Mouse (Mus musculus) spleen, adult 2 months (tissue): ENCODE results near the gene Acot12. TPM values are rescaled to one million over a fixed set of nuclear protein-coding genes. Genes with fewer than 3 reads are reported as not detected.

Experiments used
- DNase-seq, 2 experiments: peaks; one replicate each; pipeline versions ENCODE4 v3.0.0 to v3.0.0-alpha.2; 2012 to 2021; ENCODE audit warnings: low spot score in 2 of 2, low read depth in 1 of 2
- H3K27ac ChIP-seq: fragments of 200-500 bp; 2 replicates; pipeline ENCODE4 v1.5.1; 2012; ENCODE audit warnings: low read length, inconsistent platforms; ENCODE audit not compliant: insufficient read depth
- H3K27me3 ChIP-seq: fragments of 200-500 bp; 2 replicates; pipeline ENCODE4 v1.6.1; 2012; ENCODE audit warnings: mild to moderate bottlenecking, moderate library complexity, low read length, inconsistent platforms; ENCODE audit not compliant: control insufficient read depth, insufficient read depth
- H3K36me3 ChIP-seq: fragments of 200-500 bp; 2 replicates; pipeline ENCODE4 v1.6.1; 2012; ENCODE audit warnings: mild to moderate bottlenecking, low read length, inconsistent platforms; ENCODE audit not compliant: control insufficient read depth, insufficient read depth
- H3K4me1 ChIP-seq: fragments of 200-500 bp; 2 replicates; pipeline ENCODE4 v1.6.1; 2011; ENCODE audit warnings: inconsistent platforms; ENCODE audit not compliant: control insufficient read depth, insufficient read depth, insufficient read length
- H3K4me3 ChIP-seq: fragments of 200-500 bp; 2 replicates; pipeline ENCODE4 v1.5.1; 2011; ENCODE audit warnings: mild to moderate bottlenecking, inconsistent platforms; ENCODE audit not compliant: insufficient read depth, insufficient read length; ENCODE audit errors: extremely low read depth
- CTCF ChIP-seq: fragments of 200-500 bp; IDR thresholded peaks from 2 replicates; pipeline ENCODE4 v1.5.1; 2011; ENCODE audit warnings: mild to moderate bottlenecking, inconsistent platforms; ENCODE audit not compliant: insufficient read depth, insufficient read length, insufficient replicate concordance; ENCODE audit errors: extremely low read depth
- POLR2A ChIP-seq: fragments of 200-500 bp; IDR thresholded peaks from 2 replicates; pipeline ENCODE4 v1.6.1; 2011; ENCODE audit warnings: low read depth, low read length, inconsistent platforms
- WGBS: fragments of 180-500 bp; shearing (Covaris S2); methylation state at CpG from one replicate; pipeline ENCODE4 v1.1.7; 2018; 5-methylcytosine and 5-hydroxymethylcytosine counted together
- polyA plus RNA-seq: library from polyadenylated mRNA; depleted of rRNA; stranded (reverse); fragments of >200 nt; gene quantifications from 2 replicates; pipeline ENCODE4 v1.2.3, GENCODE M21; 2012

Gene Acot12
- polyA plus RNA-seq, 1 experiment, result not detected

DNA sequence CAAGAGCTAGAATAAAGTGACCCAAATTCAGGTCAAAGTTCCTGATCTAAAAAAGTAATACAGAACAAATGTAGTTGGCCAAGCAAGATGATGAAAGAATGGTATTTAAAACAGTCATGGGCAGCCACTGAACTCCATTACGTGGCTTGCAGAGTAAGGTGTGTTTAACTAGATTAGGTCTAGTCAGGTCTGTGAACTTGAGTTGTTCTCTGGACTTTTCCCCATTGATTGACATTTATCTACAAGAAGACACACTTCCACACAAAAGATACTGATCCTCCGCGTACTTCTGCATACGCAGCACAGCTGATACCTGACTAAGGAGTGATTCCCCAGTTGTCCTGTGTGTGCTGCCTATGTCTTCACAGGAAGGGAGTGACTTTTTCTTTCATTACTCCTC lies 24.3 kb downstream of the Acot12 start:
- no peak overlapping the region for H3K27ac ChIP-seq
- no peak for DNase-seq
- no peaks in the 10 kb centered on the region for H3K4me1 ChIP-seq
- TF ChIP-seq POLR2A (no peak), CTCF (no peak)
- H3K4me3 ChIP-seq, result no peak overlapping the region
- no peaks in the 10 kb centered on the region for H3K36me3 ChIP-seq
- 90% methylated on average over 4 of the region's 4 CpGs for WGBS
- H3K27me3 ChIP-seq, result no peaks in the 10 kb centered on the region

- H3K36me3 ChIP-seq, result no peaks in the 10 kb centered on the region
- no peak for DNase-seq
- no peak overlapping the region for H3K4me3 ChIP-seq
- WGBS, result 68% methylated on average over 9 of the region's 9 CpGs
- no peaks in the 10 kb centered on the region for H3K27me3 ChIP-seq
- H3K27ac ChIP-seq, result no peak overlapping the region
- no peak for TF ChIP-seq CTCF
- TF ChIP-seq POLR2A, result no peak
- H3K4me1 ChIP-seq, result no peaks in the 10 kb centered on the region
Measured at GRCm38 (mm10) chr13:91768683-91769651, 27.7 kb downstream of the Acot12 start.

DNA sequence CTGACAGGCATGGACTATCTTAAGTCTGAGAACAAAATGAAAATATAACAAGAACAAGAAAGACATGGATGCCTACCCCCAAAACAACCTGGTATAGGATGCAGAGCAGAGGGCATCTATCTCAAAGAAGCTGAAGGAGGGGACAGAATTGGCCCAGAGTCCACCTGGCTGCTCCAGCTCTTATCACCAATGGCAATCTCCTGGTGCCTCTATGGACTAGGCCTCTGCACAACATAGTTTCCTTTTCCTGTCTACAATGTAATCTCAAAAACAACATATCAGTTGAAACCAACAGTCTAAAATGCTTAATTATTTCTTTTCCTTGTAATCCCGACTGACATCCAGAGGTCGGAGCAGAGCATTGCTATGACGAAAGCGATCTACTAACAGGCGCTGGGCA lies 36.8 kb downstream of the Acot12 start:
- H3K27ac ChIP-seq, result no peak overlapping the region
- TF ChIP-seq CTCF, result no peak
- no peak for TF ChIP-seq POLR2A
- no peak for DNase-seq
- H3K36me3 ChIP-seq, result no peaks in the 10 kb centered on the region
- 95% methylated on average over 5 of the region's 5 CpGs for WGBS
- no peaks in the 10 kb centered on the region for H3K27me3 ChIP-seq
- H3K4me1 ChIP-seq, result no peaks in the 10 kb centered on the region
- no peak overlapping the region for H3K4me3 ChIP-seq

GRCm38 (mm10) chr13:91779892-91780291 lies 38.6 kb downstream of the Acot12 start:
- H3K27me3 ChIP-seq, result no peaks in the 10 kb centered on the region
- no peak for TF ChIP-seq CTCF
- TF ChIP-seq POLR2A, result no peak
- no peak overlapping the region for H3K27ac ChIP-seq
- no peaks in the 10 kb centered on the region for H3K36me3 ChIP-seq
- no peak overlapping the region for H3K4me3 ChIP-seq
- H3K4me1 ChIP-seq, result no peaks in the 10 kb centered on the region
- no peak for DNase-seq

DNA sequence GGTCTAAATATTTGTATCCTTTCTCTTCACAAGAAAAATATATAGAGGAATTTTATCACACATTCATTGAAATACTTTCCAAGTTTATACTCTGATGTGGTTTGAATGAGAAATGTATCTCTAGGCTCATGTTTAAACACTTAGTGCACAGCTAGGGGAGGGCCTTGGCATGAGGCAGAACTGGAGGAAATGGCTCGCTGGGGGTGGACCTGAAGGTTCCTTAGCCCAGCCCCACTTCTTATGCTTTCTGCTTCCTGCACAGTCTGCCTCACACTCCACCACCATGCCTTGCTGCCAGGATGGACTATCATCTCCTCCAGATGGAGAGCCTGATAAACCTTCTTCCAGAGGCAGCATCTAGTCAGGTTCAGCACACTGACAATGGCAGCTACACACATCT lies 50.7 kb downstream of the Acot12 start:
- no peaks in the 10 kb centered on the region for H3K4me1 ChIP-seq
- H3K36me3 ChIP-seq, result peaks cover 5% of the 10 kb centered on the region
- 17% methylated on average over 1 of the region's 1 CpGs for WGBS
- no peak overlapping the region for H3K4me3 ChIP-seq
- DNase-seq, result no peak
- no peaks in the 10 kb centered on the region for H3K27me3 ChIP-seq
- no peak for TF ChIP-seq POLR2A
- TF ChIP-seq CTCF, result no peak
- H3K27ac ChIP-seq, result no peak overlapping the region

GRCm38 (mm10) chr13:91794926-91795436 lies 53.7 kb downstream of the Acot12 start:
- no peak for TF ChIP-seq CTCF
- no peak for TF ChIP-seq POLR2A
- WGBS, result 93% methylated on average over 13 of the region's 13 CpGs
- Histone ChIP-seq H3K27ac (no peak overlapping the region), H3K4me3 (no peak overlapping the region), H3K27me3 (no peaks in the 10 kb centered on the region), H3K4me1 (no peaks in the 10 kb centered on the region), H3K36me3 (peaks cover 27% of the 10 kb centered on the region)
- DNase-seq, result no peak

- 95% methylated on average over 10 of the region's 10 CpGs for WGBS
- Histone ChIP-seq H3K4me1 (no peaks in the 10 kb centered on the region), H3K27ac (no peak overlapping the region), H3K4me3 (no peak overlapping the region), H3K36me3 (peaks cover 27% of the 10 kb centered on the region), H3K27me3 (no peaks in the 10 kb centered on the region)
- TF ChIP-seq POLR2A, result no peak
- no peak for TF ChIP-seq CTCF
- DNase-seq, result no peak
Measured at GRCm38 (mm10) chr13:91795593-91795992, 54.3 kb downstream of the Acot12 start.
